Mouse (Mus musculus) midbrain, embryonic 13.5 days (tissue): ENCODE measurements around the gene Rab14. TPM values are rescaled to one million over a fixed set of nuclear protein-coding genes. Genes with fewer than 3 reads are reported as not detected.
A peak's percentile ranks its signal among the peaks of the same experiment; 100 is the strongest.

ENCODE experiments used
- ATAC-seq: fragments of 200-750 bp; cut with Nextera tagmentation; 2 replicates; pipeline ENCODE4 v1.8.0; 2017; ENCODE audit warnings: mild to moderate bottlenecking, moderate TSS enrichment, moderate library complexity
- H3K27ac ChIP-seq: fragments of 300-500 bp; sonication (generic); 2 replicates; pipeline ENCODE4 v1.5.1; 2015; ENCODE audit warnings: inconsistent platforms, mild to moderate bottlenecking, moderate library complexity
- H3K27me3 ChIP-seq: fragments of 300-500 bp; sonication (generic); 2 replicates; pipeline ENCODE4 v1.6.1; 2015; ENCODE audit warnings: mild to moderate bottlenecking, inconsistent platforms
- H3K36me3 ChIP-seq: fragments of 300-500 bp; sonication (generic); 2 replicates; pipeline ENCODE4 v1.6.1; 2015; ENCODE audit warnings: mild to moderate bottlenecking, inconsistent platforms
- H3K4me1 ChIP-seq: fragments of 300-500 bp; sonication (generic); replicated peaks from 2 replicates; pipeline ENCODE4 v1.6.1; 2015; ENCODE audit warnings: inconsistent platforms
- H3K4me2 ChIP-seq: fragments of 300-500 bp; sonication (generic); replicated peaks from 2 replicates; pipeline ENCODE4 v1.6.1; 2015; ENCODE audit warnings: moderate library complexity, mild to moderate bottlenecking, inconsistent platforms
- H3K4me3 ChIP-seq: fragments of 300-500 bp; sonication (generic); replicated peaks from 2 replicates; pipeline ENCODE4 v1.5.1; 2015; ENCODE audit warnings: mild to moderate bottlenecking, inconsistent platforms
- H3K9ac ChIP-seq: fragments of 300-500 bp; sonication (generic); replicated peaks from 2 replicates; pipeline ENCODE4 v1.6.1; 2015; ENCODE audit warnings: mild to moderate bottlenecking, inconsistent platforms
- H3K9me3 ChIP-seq: fragments of 300-500 bp; sonication (generic); 2 replicates; pipeline ENCODE4 v1.6.1; 2016; ENCODE audit warnings: mild to moderate bottlenecking, inconsistent platforms
- WGBS: fragments of 180-500 bp; shearing (Covaris S2); methylation state at CpG from one replicate; pipeline ENCODE4 v1.1.7; 2015; 5-methylcytosine and 5-hydroxymethylcytosine counted together
- polyA plus RNA-seq: library from polyadenylated mRNA; unstranded; fragments of >200 nt; fragmentation: Nextera tagmentation; extraction: Ambion mirVana; gene quantifications from 2 replicates; pipeline ENCODE4 v1.2.1, GENCODE M21; 2015

Rab14 gene
- 419 and 463 TPM in 2 replicates for polyA plus RNA-seq

DNA sequence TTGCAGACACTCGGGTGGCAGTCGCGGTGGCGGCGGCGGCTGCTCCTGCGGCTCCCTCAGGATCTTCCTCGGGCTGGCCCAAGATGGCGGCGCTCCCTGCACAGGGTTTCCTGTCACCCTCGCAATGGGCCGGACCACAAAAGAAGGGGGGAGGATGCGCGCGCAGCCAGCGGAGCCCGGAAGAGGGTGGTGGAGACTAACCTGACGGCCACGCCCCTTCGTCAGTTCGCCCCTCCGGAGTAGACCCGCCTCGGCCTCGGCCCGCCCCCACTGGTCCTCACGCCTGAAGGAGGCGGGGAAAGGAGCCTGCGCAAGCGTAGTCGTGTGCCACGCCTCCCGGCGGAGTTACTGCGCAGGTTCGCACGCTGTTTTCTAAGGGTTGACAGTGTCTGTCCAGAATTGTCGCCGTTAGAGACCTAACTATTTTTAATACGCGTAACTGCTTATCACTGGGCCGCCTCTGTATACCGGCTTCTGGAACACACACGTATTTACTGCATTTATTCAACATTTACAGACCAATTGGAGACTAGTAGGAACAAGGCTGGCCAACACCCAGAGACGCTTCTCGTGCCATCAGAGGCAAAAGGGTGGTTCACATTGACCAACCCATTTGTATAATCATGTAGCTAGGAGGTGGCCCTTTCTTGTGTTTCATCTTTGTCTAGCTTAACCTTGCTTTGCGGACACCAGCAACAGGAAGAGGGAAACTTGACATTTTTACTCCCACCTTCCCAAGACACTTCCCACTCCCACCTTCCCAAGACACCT lies at the start of gene Rab14:
Gene Rab14, minus strand, starts transcription at position 223 of the 771 bp plus-strand sequence.
- no peaks in the 10 kb centered on the region for H3K9me3 ChIP-seq
- H3K27me3 ChIP-seq: 0 out of 2 replicates have a peak, but pooled peaks cover 4% of the 10 kb centered on the region
- H3K27ac ChIP-seq: peak within 1 kb of the TSS; percentile 95
- WGBS: under 1% methylated on average over 42 of the region's 47 CpGs
- peak; percentile 97 for ATAC-seq
- peak within 1 kb of the TSS; percentile 100 for H3K4me3 ChIP-seq
- no peaks in the 10 kb centered on the region for H3K36me3 ChIP-seq
- H3K9ac ChIP-seq: peak within 1 kb of the TSS; percentile 100
- peak within 1 kb of the TSS; percentile 90 for H3K4me2 ChIP-seq
- H3K4me1 ChIP-seq: peaks cover 27% of the 10 kb centered on the region

DNA sequence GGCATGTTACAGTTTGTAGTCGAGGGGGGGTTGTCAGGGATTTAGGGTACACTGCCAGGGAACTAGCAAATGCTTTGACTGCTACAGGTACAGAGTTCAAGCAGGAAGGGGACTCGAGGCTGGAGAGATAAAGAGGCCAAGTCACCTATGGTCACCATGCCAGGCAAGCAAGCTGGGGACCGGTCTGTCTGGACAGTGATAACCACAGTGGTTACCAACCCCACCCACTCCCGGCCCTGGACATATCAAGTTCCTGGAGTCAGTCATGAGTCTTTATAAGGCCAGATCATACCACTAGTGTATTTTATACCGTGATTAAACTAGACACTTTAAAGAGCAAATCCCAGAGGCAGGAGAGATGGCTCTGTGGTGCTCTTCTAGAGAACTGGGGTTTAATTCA lies 46.8 kb upstream of the Rab14 start:
- Histone ChIP-seq H3K4me1 (peaks cover 4% of the 10 kb centered on the region), H3K9ac (no peak overlapping the region), H3K4me2 (no peak overlapping the region), H3K36me3 (no peaks in the 10 kb centered on the region), H3K27ac (no peak overlapping the region), H3K9me3 (no peaks in the 10 kb centered on the region), H3K4me3 (no peak overlapping the region), H3K27me3 (no peaks in the 10 kb centered on the region)
- ATAC-seq: no peak
- 78% methylated on average over 5 of the region's 5 CpGs for WGBS

DNA sequence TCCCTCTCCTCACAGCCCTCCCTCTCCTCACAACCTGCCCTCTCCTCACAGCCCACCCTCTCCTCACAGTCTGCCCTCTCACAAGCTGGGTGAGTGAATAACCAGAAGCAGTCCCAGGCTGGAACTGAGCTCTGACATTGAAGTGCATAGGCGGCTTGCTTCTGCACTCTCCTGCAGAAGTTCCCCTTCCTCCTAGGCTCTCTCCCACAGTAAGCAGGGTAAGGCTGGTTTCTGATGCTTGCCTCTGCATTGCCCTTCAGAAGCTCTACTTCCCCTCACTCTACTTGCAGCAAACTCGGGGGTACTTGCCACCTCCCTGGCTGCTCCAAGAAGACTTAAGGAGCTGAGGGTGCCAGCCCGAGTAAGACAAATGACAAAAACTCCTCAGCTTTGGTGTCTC lies 43.3 kb upstream of the Rab14 start:
- WGBS: 48% methylated on average over 3 of the region's 3 CpGs
- no peak for ATAC-seq
- Histone ChIP-seq H3K27ac (no peak overlapping the region), H3K27me3 (no peaks in the 10 kb centered on the region), H3K9me3 (no peaks in the 10 kb centered on the region), H3K36me3 (no peaks in the 10 kb centered on the region), H3K4me1 (no peaks in the 10 kb centered on the region), H3K4me3 (no peak overlapping the region), H3K9ac (no peak overlapping the region), H3K4me2 (no peak overlapping the region)

DNA sequence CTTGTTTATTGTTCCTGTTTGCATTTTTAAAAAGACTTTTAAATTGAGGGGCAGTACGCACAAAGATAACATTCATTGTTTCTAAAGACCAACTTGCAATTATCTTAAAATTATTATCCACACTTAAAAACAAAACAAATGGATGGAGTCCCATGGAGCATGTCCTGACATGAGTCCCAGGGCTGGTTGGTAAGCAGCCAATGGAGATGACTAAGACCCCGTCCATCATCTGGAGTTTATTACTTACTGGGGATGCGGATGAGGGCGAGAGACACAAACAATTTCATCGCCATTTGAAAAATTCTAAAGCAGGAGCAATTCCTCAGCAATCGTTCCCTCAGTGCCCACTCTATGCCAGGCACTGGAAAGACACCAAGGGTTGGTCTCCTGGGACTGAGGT lies 34.1 kb upstream of the Rab14 start:
- H3K9ac ChIP-seq: no peak overlapping the region
- peaks cover 6% of the 10 kb centered on the region for H3K4me1 ChIP-seq
- no peaks in the 10 kb centered on the region for H3K27me3 ChIP-seq
- no peaks in the 10 kb centered on the region for H3K36me3 ChIP-seq
- H3K4me2 ChIP-seq: no peak overlapping the region
- 84% methylated on average over 6 of the region's 6 CpGs for WGBS
- no peak for ATAC-seq
- H3K4me3 ChIP-seq: no peak overlapping the region
- H3K27ac ChIP-seq: no peak overlapping the region
- H3K9me3 ChIP-seq: no peaks in the 10 kb centered on the region

DNA sequence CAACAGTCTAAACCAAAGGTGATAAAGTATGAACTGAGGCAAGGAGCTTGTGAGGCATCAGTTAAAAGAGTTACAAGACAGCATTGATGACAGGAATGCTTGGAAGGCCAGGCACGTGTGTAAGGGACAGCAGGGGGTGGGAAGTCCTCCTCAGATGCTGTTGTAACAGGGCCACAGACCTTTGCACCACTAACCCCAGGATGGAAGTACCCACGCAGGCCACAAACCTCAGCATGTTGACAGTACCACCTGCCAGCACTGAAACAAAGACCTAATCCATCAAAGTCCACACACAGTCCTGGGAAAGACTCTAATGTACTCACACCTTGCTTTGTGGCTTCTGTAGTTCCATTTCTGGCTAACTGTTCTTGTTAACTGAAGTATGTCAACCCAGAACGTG lies 33.0 kb upstream of the Rab14 start:
- Histone ChIP-seq H3K4me1 (peaks cover 15% of the 10 kb centered on the region), H3K9me3 (no peaks in the 10 kb centered on the region), H3K36me3 (no peaks in the 10 kb centered on the region), H3K27me3 (no peaks in the 10 kb centered on the region), H3K27ac (no peak overlapping the region), H3K4me3 (no peak overlapping the region), H3K9ac (no peak overlapping the region), H3K4me2 (no peak overlapping the region)
- WGBS: 37% methylated on average over 3 of the region's 3 CpGs
- ATAC-seq: no peak

DNA sequence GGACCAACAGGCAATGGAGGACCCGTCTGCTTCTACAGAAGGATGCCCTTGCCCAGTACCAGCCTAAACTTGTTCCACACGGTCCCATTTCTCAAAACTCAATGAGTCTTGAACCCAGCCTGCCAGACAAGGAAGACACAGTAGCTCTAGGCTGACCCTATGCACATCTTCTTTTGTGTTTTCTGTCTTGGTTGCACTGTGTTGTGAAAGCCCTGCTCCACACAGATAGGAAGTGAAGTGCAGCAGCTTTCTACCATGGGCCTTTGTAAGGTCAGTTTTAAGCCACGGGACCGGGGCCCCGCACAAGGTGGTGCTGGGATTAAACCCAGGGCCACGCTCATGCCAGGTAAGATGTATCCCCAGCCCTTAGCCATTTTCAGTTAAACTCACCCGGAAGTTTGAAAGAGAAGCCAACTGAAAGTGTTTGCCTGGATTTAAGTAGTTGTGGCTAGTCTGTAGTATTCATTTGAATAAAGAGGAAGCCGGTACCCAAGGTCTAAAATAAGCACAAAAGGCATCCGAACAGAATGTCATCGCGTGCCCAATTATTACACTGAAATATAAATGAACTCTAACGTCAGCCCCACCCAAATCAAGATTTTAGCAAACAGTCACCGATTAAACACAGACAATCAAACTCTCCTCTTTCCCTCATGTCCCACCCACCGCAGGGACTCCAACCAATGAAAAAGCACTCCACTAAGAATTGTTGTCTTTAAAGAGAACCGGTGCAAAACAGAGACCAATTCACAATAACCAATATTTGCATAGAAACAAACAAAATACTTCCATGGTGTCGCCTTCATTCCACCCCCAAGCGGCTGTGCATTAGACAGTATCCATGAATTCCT lies 31.9 kb upstream of the Rab14 start:
- Histone ChIP-seq H3K4me1 (peaks cover 16% of the 10 kb centered on the region), H3K4me3 (no peak overlapping the region), H3K36me3 (no peaks in the 10 kb centered on the region), H3K9ac (no peak overlapping the region), H3K9me3 (no peaks in the 10 kb centered on the region), H3K27ac (no peak overlapping the region), H3K4me2 (no peak overlapping the region), H3K27me3 (0 out of 2 replicates have a peak, but pooled peaks cover 3% of the 10 kb centered on the region)
- ATAC-seq: no peak
- WGBS: 74% methylated on average over 17 of the region's 17 CpGs

DNA sequence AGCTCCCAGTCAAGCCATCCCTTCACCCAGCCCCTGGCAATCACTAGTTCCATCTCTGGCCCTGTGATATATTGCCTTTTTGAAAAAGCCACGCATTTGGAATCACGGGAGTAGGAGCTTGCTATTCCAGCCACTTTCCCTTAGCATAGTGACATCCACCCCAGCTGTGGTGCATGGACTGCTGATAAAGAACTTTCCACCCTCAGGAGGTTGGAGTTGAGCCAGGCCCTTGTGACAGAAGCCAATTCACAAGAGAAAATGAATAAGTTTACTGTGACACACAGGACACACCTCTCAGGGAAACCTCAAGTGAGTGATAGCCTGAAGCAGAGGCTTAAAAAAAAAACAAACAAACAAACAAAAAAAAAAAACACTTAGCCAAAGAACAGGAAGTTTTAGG lies 31.0 kb upstream of the Rab14 start:
- Histone ChIP-seq H3K4me1 (peaks cover 16% of the 10 kb centered on the region), H3K9me3 (no peaks in the 10 kb centered on the region), H3K27me3 (0 out of 2 replicates have a peak, but pooled peaks cover 3% of the 10 kb centered on the region), H3K27ac (no peak overlapping the region), H3K36me3 (no peaks in the 10 kb centered on the region), H3K4me3 (no peak overlapping the region), H3K4me2 (no peak overlapping the region), H3K9ac (no peak overlapping the region)
- WGBS: 74% methylated on average over 2 of the region's 2 CpGs
- no peak for ATAC-seq

DNA sequence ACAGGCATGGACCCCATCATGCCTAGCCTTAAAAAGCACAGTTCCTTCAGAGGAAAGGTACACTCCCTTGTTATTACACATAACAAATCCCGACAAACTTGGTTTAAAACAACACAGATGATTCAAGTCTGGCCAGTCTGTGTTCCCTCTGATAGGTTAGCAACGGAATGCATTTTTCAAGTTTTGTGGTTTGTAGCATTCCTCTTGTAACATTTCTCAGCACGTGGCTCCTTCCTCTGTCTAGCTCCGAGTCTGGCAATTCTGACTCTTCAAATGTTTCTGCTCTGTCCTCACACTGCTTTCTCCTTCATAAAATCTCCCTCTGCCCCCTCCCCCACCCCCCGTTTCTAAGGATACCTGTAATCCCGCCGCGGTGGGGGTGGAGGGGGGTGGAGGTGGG lies 29.3 kb upstream of the Rab14 start:
- 0 out of 2 replicates have a peak, but pooled peaks cover 3% of the 10 kb centered on the region for H3K27me3 ChIP-seq
- H3K4me3 ChIP-seq: no peak overlapping the region
- H3K27ac ChIP-seq: no peak overlapping the region
- WGBS: 19% methylated on average over 8 of the region's 8 CpGs
- H3K9ac ChIP-seq: no peak overlapping the region
- no peaks in the 10 kb centered on the region for H3K36me3 ChIP-seq
- no peak overlapping the region for H3K4me2 ChIP-seq
- H3K4me1 ChIP-seq: peaks cover 16% of the 10 kb centered on the region
- no peak for ATAC-seq
- no peaks in the 10 kb centered on the region for H3K9me3 ChIP-seq

DNA sequence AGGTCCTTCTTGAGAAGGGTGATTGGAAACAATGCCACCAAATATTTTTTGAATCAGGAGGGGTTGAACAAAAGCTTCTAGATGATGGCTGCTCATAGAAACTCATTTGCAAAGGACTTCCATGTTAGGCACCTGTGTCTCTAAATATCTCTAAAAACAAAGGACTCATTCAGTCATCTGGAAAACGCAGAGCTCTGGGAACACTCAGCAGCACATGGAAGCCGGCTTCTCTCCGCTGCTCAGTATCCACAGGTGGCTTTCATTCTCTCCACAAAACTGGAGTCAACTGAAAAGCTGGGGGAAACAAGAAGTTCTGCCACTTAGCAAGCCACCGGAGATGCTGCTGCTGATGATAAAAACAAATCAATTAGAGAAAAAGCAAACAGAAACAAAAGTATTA lies 27.2 kb upstream of the Rab14 start:
- 45% methylated on average over 4 of the region's 4 CpGs for WGBS
- Histone ChIP-seq H3K4me2 (no peak overlapping the region), H3K36me3 (no peaks in the 10 kb centered on the region), H3K27me3 (0 out of 2 replicates have a peak, but pooled peaks cover 3% of the 10 kb centered on the region), H3K4me3 (no peak overlapping the region), H3K4me1 (peaks cover 16% of the 10 kb centered on the region), H3K27ac (no peak overlapping the region), H3K9ac (no peak overlapping the region), H3K9me3 (no peaks in the 10 kb centered on the region)
- no peak for ATAC-seq

DNA sequence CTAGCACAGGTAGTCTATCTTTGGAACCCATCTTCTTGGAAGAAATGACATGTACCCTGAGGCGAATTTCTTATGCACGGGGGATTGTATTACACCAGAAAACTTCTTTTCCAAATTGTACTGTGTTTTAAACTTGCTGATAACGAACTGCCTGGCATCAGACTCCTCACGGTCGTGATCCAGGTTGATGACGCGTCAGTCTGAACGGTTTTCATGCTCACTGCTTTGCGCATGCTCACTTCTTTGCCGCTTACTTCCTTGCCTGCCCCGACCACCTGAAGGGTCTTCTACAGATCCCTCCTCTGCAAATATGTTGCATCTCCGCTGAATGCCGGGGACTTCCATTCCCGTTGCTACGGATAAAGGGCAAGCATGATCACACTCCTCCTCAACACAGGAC lies 23.4 kb upstream of the Rab14 start:
- no peak for ATAC-seq
- H3K9me3 ChIP-seq: no peaks in the 10 kb centered on the region
- no peak overlapping the region for H3K4me2 ChIP-seq
- H3K27me3 ChIP-seq: 0 out of 2 replicates have a peak, but pooled peaks cover 3% of the 10 kb centered on the region
- 95% methylated on average over 15 of the region's 15 CpGs for WGBS
- peaks cover 5% of the 10 kb centered on the region for H3K4me1 ChIP-seq
- H3K4me3 ChIP-seq: no peak overlapping the region
- no peak overlapping the region for H3K9ac ChIP-seq
- H3K36me3 ChIP-seq: no peaks in the 10 kb centered on the region
- no peak overlapping the region for H3K27ac ChIP-seq

DNA sequence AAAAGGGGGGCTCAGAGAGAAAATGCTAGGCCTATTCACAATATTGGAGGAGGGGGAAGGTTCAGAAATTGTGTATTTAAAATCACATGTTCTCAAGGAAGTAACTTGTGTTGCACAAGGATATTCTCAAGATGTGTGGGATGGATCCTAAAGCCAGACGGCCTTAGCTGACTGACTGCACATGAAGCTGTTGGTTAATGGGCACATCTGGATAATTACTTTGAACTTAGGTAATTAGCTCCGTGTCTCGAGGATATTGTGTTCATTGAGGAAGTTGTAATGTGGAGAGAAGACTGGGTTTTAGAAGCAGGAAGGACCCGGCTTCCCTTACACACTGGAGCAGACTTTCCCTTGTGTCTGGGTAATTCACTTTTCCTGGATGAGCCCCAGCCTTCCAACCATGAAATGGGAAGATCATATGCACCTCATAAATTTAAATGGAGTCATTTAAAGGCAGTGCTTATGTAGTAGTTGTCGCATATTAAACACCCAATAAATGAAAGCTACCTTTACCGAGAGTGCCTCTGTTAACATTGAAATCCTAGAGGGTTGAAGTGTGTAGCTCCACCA lies 22.0 kb upstream of the Rab14 start:
- H3K9ac ChIP-seq: no peak overlapping the region
- H3K27ac ChIP-seq: no peak overlapping the region
- H3K9me3 ChIP-seq: no peaks in the 10 kb centered on the region
- H3K4me1 ChIP-seq: no peaks in the 10 kb centered on the region
- 78% methylated on average over 6 of the region's 6 CpGs for WGBS
- no peaks in the 10 kb centered on the region for H3K27me3 ChIP-seq
- H3K4me2 ChIP-seq: no peak overlapping the region
- no peaks in the 10 kb centered on the region for H3K36me3 ChIP-seq
- H3K4me3 ChIP-seq: no peak overlapping the region
- ATAC-seq: no peak

DNA sequence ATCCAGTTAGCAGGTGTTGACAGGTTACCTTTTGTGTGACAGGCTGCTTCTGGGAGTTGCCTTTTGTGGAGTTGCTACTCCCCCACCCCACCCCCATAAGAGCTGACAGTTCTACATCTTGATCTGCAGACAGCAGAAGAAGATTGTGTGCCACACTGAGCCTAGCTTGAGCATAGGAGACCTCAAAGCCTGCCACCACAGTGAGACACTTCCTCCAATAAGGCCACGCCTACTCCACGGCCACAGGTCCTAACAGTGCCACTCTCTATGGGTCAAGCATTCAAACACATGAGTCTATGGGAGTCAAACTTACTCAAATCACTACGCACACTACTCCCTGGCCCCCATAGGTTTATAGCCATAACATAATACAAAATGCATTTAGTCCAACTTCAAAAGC lies 17.8 kb upstream of the Rab14 start:
- Histone ChIP-seq H3K27ac (no peak overlapping the region), H3K9me3 (no peaks in the 10 kb centered on the region), H3K27me3 (no peaks in the 10 kb centered on the region), H3K4me3 (no peak overlapping the region), H3K4me2 (no peak overlapping the region), H3K4me1 (peaks cover 11% of the 10 kb centered on the region; the same call in 1 of the 2 replicates), H3K36me3 (no peaks in the 10 kb centered on the region), H3K9ac (no peak overlapping the region)
- 90% methylated on average over 3 of the region's 3 CpGs for WGBS
- ATAC-seq: no peak
